Mouse (Mus musculus) stomach, embryonic 14.5 days (tissue): ENCODE results near the gene Ctbp2. TPM values are rescaled to one million over a fixed set of nuclear protein-coding genes. Genes with fewer than 3 reads are reported as not detected.

ENCODE experiments used
- ATAC-seq: fragments of 200-750 bp; cut with Nextera tagmentation; 2 replicates; pipeline ENCODE4 v1.8.0; 2017; ENCODE audit warnings: low read depth, moderate TSS enrichment; ENCODE audit not compliant: insufficient number of reproducible peaks, insufficient read depth, low FRiP score
- H3K27ac ChIP-seq: fragments of 300-500 bp; sonication (generic); 2 replicates; pipeline ENCODE4 v1.5.1; 2014; ENCODE audit warnings: mild to moderate bottlenecking, low read length, moderate library complexity, mixed read lengths
- H3K27me3 ChIP-seq: fragments of 300-500 bp; sonication (generic); 2 replicates; pipeline ENCODE4 v1.6.1; 2014; ENCODE audit warnings: low read length, control low read depth, mixed read lengths; ENCODE audit not compliant: control insufficient read depth, insufficient read depth
- H3K36me3 ChIP-seq: fragments of 300-500 bp; sonication (generic); 2 replicates; pipeline ENCODE4 v1.6.1; 2014; ENCODE audit warnings: mild to moderate bottlenecking, control low read depth, low read length, moderate library complexity, mixed read lengths; ENCODE audit not compliant: control insufficient read depth, insufficient read depth
- H3K4me1 ChIP-seq: fragments of 300-500 bp; sonication (generic); 2 replicates; pipeline ENCODE4 v1.6.1; 2014; ENCODE audit warnings: low read length, control low read depth, mixed read lengths; ENCODE audit not compliant: control insufficient read depth, insufficient read depth
- H3K4me2 ChIP-seq: fragments of 300-500 bp; sonication (generic); replicated peaks from 2 replicates; pipeline ENCODE4 v1.6.1; 2014; ENCODE audit warnings: low read depth, low read length, control low read depth
- H3K4me3 ChIP-seq: fragments of 300-500 bp; sonication (generic); 2 replicates; pipeline ENCODE4 v1.5.1; 2014; ENCODE audit warnings: low read depth, low read length, control low read depth
- H3K9ac ChIP-seq: fragments of 300-500 bp; sonication (generic); replicated peaks from 2 replicates; pipeline ENCODE4 v1.6.1; 2014; ENCODE audit warnings: low read depth, mild to moderate bottlenecking, control low read depth, low read length, moderate library complexity, mixed read lengths
- H3K9me3 ChIP-seq: fragments of 300-500 bp; sonication (generic); 2 replicates; pipeline ENCODE4 v1.6.1; 2016; ENCODE audit warnings: low read depth, low read length, control low read depth; ENCODE audit not compliant: control insufficient read depth
- WGBS: fragments of 180-500 bp; shearing (Covaris S2); extraction: QIAGEN DNeasy Blood & Tissue Kit; methylation state at CpG from one replicate; pipeline ENCODE4 v1.1.7; 2014; 5-methylcytosine and 5-hydroxymethylcytosine counted together
- polyA plus RNA-seq: library from polyadenylated mRNA; unstranded; fragments of >200 nt; fragmentation: Nextera tagmentation; extraction: Ambion mirVana; gene quantifications from 2 replicates; pipeline ENCODE4 v1.2.1, GENCODE M21; 2014

The Ctbp2 gene
- polyA plus RNA-seq, 1 experiment from 2014 or later: 120 TPM

- peak overlapping the region; percentile 83 for H3K27ac ChIP-seq
- 0 out of 2 replicates have a peak, but pooled peaks have one; percentile 11 for ATAC-seq
- no peak overlapping the region for H3K9ac ChIP-seq
- H3K36me3 ChIP-seq: no peaks in the 10 kb centered on the region
- no peaks in the 10 kb centered on the region for H3K27me3 ChIP-seq
- H3K4me2 ChIP-seq: no peak overlapping the region; the same call in 1 of the 2 replicates
- no peaks in the 10 kb centered on the region for H3K9me3 ChIP-seq
- peaks cover 18% of the 10 kb centered on the region for H3K4me1 ChIP-seq
- H3K4me3 ChIP-seq: no peak overlapping the region
- WGBS: 36% methylated on average over 11 of the region's 11 CpGs
Measured at GRCm38 (mm10) chr7:133088830-133089261, 35.3 kb downstream of the Ctbp2 start.

GRCm38 (mm10) chr7:133088411-133088810 is 35.7 kb downstream of the Ctbp2 start:
- Histone ChIP-seq H3K4me1 (peaks cover 18% of the 10 kb centered on the region), H3K4me2 (no peak overlapping the region; the same call in 1 of the 2 replicates), H3K4me3 (no peak overlapping the region), H3K9ac (no peak overlapping the region), H3K27ac (peak overlapping the region; percentile 83; the same call in 1 of the 2 replicates), H3K36me3 (no peaks in the 10 kb centered on the region), H3K9me3 (no peaks in the 10 kb centered on the region), H3K27me3 (no peaks in the 10 kb centered on the region)
- 58% methylated on average over 4 of the region's 4 CpGs for WGBS
- no peak for ATAC-seq

GRCm38 (mm10) chr7:133085408-133085807 is 38.7 kb downstream of the Ctbp2 start:
- no peak overlapping the region for H3K27ac ChIP-seq
- H3K9me3 ChIP-seq: no peaks in the 10 kb centered on the region
- H3K4me1 ChIP-seq: peaks cover 18% of the 10 kb centered on the region
- H3K27me3 ChIP-seq: no peaks in the 10 kb centered on the region
- H3K9ac ChIP-seq: no peak overlapping the region
- ATAC-seq: no peak
- H3K36me3 ChIP-seq: 0 out of 2 replicates have a peak, but pooled peaks cover 3% of the 10 kb centered on the region
- H3K4me2 ChIP-seq: no peak overlapping the region
- WGBS: 80% methylated on average over 3 of the region's 3 CpGs
- no peak overlapping the region for H3K4me3 ChIP-seq

GRCm38 (mm10) chr7:133083936-133084614 is 40.1 kb downstream of the Ctbp2 start:
- Histone ChIP-seq H3K9me3 (no peaks in the 10 kb centered on the region), H3K27me3 (no peaks in the 10 kb centered on the region), H3K4me3 (no peak overlapping the region), H3K4me1 (peaks cover 8% of the 10 kb centered on the region), H3K9ac (no peak overlapping the region), H3K4me2 (no peak overlapping the region), H3K36me3 (peaks cover 9% of the 10 kb centered on the region; the same call in 1 of the 2 replicates), H3K27ac (no peak overlapping the region)
- no peak for ATAC-seq
- 77% methylated on average over 13 of the region's 13 CpGs for WGBS

- Histone ChIP-seq H3K36me3 (peaks cover 13% of the 10 kb centered on the region; the same call in 1 of the 2 replicates), H3K4me2 (no peak overlapping the region), H3K9me3 (no peaks in the 10 kb centered on the region), H3K9ac (no peak overlapping the region), H3K4me1 (no peaks in the 10 kb centered on the region), H3K4me3 (no peak overlapping the region), H3K27me3 (no peaks in the 10 kb centered on the region), H3K27ac (no peak overlapping the region)
- no peak for ATAC-seq
- 70% methylated on average over 1 of the region's 1 CpGs for WGBS
Measured at GRCm38 (mm10) chr7:133078929-133079328, 45.2 kb downstream of the Ctbp2 start.

- Histone ChIP-seq H3K36me3 (peaks cover 20% of the 10 kb centered on the region; the same call in 1 of the 2 replicates), H3K9ac (no peak overlapping the region), H3K4me2 (no peak overlapping the region), H3K4me3 (no peak overlapping the region), H3K4me1 (no peaks in the 10 kb centered on the region), H3K9me3 (no peaks in the 10 kb centered on the region), H3K27me3 (no peaks in the 10 kb centered on the region), H3K27ac (no peak overlapping the region)
- WGBS: 77% methylated on average over 10 of the region's 10 CpGs
- ATAC-seq: no peak
Measured at GRCm38 (mm10) chr7:133074462-133075133, 49.6 kb downstream of the Ctbp2 start.

- no peak for ATAC-seq
- no peak overlapping the region for H3K4me3 ChIP-seq
- no peak overlapping the region for H3K9ac ChIP-seq
- no peak overlapping the region for H3K27ac ChIP-seq
- no peak overlapping the region for H3K4me2 ChIP-seq
- H3K4me1 ChIP-seq: no peaks in the 10 kb centered on the region
- H3K36me3 ChIP-seq: peaks cover 21% of the 10 kb centered on the region
- no peaks in the 10 kb centered on the region for H3K9me3 ChIP-seq
- WGBS: 86% methylated on average over 9 of the region's 9 CpGs
- no peaks in the 10 kb centered on the region for H3K27me3 ChIP-seq
Measured at GRCm38 (mm10) chr7:133073147-133073651, 51.0 kb downstream of the Ctbp2 start.

- Histone ChIP-seq H3K27ac (no peak overlapping the region), H3K4me2 (no peak overlapping the region), H3K4me3 (no peak overlapping the region), H3K4me1 (no peaks in the 10 kb centered on the region), H3K9ac (no peak overlapping the region), H3K9me3 (no peaks in the 10 kb centered on the region), H3K36me3 (peaks cover 21% of the 10 kb centered on the region), H3K27me3 (no peaks in the 10 kb centered on the region)
- ATAC-seq: no peak
- 75% methylated on average over 4 of the region's 4 CpGs for WGBS
Measured at GRCm38 (mm10) chr7:133072535-133072934, 51.6 kb downstream of the Ctbp2 start.
